Mouse (Mus musculus): ENCODE results near the gene Pinlyp.

DNA sequence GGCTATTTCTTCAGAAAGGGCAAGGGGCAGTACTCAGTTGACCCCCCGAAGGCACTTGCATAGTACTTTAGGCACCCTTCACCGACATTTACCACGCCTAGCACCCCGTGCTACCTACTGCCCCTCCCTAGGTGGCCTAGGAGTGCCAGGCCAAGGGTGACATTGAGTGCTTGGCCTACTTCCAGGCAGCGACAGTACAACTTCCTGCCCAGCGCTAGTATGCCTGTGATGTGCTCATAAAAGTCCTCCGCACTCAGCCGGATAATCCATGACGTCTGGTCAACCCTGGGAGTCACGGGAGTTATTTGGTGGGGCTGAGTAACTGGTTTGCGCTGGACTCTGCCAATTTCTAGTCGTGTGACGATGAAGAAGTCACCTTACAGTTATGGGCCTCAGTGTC, 42.4 kb upstream of the Pinlyp start:
- TF ChIP-seq CTCF (conservative IDR thresholded peaks at IDR 0.05; ENCODE audit: insufficient read depth, insufficient read length, low read depth, low read length) (no peak), POLR2A (IDR thresholded peaks at IDR 0.05; ENCODE audit: low read depth, low read length) (no peak)

Data from kidney, adult 2 months (tissue).